Mouse (Mus musculus) adrenal gland, adult 2 months (tissue): ENCODE measurements at regions not wholly inside any gene's neighbourhood (a gene's known extent, or its start where the extent isn't known, plus 50 kb on each side); places are given as distances from the start of the nearest gene placed in this dataset.

Source experiments
- DNase-seq: peaks from one replicate; pipeline ENCODE4 v3.0.0; 2021

DNA sequence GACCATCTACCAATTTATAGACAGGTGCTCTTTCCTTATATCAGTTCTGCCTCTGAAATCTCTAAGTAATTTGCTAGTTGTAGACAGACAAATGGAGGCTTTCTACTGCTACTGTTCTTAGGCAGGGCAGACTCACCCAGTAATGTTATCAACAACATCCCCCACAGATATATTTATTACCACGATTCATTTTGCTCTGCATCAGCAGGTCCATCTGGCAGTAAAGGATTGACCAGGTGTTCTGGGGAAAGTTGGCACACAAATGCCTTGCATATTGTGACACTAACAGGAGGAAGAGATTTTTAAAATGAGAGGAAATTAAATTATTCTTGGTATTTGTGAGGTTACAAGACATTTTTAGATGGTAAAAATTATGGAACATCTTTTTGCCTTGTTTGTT is 627.3 kb upstream of the Tmprss15 start:
- DNase-seq = no peak

DNA sequence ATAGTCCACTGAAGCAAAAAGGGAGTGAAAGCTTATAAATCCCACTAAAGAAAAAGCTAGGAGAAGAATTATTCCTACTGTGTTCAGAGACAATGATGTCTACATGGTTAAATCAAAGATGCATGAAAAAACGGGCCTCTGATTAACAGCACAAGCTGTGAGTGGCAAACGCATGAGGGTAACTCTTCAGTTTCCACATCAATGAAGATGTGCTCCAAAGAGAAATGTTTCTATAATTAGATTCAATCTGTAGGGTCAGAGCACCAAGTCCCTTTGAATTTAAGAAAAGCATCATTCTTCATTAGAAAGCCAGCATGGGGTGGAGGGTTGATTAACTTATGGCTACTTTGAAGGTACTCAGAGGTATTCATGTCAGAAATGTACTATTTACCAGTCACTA is 601.5 kb upstream of the Tmprss15 start:
- no peak for DNase-seq

DNA sequence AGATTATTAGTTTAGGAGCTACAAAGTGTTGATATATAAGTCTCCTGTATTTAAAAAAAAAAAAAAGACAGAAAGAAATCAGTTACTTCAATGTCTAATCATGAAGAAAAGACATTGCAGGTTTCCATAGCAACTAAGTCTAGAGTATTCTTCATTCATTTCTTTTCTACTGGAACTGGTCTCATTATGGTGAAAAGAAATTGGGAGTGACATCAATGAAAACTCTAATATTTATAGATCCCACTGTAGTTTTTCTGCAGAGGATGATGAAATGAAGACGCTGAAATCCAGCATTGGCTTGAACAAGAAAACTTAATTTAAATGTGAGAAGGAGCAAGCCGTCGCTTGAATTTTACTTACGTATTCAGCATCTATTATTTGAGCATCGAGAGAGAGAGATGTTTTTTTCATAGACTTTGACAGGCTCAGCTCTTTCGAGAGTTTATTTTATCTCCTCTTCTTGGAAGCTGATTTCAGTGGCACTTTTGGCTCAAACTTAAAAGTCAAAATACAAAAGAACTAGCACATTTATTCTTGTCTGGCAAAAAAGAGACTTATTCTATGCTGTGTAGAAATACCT is 560.4 kb upstream of the Tmprss15 start:
- no peak for DNase-seq

DNA sequence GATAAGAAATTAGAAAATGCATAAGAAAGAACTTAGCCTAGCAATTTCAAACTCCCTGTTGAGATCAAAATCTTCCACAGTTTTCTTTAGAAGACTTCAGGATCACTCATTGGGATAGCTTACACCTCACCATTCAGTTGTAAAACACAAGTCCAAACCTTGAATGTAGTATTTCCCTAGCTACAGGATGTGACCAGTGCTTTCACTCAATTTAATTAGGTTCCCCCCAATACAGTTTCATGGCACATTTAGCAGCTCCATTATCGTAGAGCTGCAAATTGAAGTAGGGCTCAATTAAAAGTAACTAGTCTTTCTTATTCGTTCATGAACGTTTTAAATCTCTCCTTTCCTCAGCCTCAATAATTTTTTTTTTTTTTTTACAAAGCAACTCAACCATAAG is 550.0 kb upstream of the Tmprss15 start:
- no peak for DNase-seq

DNA sequence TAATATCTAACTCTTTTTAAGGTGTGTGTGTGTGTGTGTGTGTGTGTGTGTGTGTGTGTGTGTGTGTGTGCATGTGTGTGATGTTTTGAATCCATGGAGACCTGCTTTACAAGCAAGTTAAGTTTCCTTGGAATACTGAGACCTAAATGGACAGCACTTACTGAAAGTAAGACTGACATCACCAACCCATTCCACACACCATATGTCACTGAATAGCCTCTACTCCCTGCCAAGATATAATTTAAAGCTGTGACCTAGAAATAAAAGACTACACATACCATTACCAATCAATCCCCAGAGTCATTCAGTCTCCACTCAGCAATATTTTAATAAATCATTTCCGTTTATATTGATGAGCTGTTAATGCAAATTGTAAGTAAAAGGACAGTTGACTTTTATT is 536.2 kb upstream of the Tmprss15 start:
- DNase-seq = no peak

DNA sequence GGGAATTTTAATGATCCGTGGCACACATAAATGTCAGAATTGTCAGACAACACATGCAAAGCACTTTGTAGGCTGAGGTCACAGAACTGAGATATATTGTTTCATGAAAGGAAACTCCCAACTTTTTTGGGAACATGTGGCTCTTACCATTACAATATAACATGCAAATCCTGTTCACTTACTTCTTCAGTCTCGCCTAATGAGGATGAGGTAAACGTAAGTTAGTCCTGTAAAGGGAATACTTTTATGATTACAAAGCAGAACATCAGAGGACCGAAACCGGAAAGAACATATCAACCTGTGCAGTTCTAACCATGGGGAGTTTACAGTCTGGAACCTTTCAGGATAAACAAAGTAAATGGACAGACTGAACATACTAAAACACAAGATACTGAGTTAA is 520.1 kb upstream of the Tmprss15 start:
- no peak for DNase-seq

DNA sequence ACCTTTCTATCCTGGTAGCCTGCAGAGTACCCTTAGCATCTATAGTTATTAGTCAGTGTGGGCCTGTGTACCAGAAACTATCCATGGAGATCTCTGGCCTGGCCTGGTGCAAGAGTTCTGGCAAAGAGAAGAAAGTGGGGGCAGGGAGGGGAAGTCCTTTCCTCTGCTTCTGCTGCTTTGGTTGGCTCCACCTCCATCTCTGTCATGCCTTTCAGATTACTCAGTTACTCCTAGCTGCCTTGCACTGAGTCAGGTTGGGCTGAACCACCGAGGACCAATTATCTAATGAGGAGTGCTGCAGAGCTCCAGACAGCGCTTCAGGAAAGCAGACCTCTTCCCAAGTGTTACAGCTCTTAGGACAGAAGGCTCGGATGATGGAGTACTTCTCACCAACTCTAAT is 500.0 kb upstream of the Tmprss15 start:
- DNase-seq = no peak

DNA sequence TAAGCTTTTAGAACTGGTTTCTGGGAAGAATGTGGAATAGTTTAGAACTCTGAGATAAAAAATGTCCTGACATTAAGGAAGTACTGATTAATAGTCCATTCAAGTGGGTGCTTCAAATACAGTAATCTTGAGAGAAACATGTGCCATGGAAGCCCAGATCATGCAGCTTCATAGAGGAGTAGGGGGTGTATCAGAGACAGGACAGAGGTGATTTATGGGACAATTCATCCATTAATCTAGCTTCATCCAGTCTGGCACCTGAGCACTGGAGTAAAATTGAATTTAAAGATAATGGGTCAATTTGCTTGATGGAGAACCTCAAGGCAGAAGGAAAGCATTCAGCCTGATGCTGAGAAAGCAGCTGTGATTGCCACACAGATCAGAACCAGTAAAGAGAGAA is 494.8 kb upstream of the Tmprss15 start:
- no peak for DNase-seq

DNA sequence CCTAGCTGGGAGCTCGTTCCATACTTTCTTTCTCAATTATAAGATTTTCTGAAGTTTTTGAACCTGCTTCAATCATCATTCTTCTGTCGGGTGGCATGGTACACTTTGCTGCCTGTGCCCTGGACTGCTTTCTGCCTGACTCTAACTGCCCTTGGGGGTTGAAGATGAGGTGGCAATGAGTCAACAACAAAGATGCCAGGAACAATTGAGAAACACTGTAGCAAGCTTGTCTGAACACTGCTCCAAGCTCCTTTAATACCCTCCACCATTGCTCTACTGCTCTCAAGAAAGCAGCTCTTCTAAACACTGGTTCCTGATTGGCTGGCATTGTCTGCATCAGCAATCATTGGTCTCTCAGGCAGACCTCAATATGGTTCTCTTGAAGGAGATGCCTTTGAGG is 480.0 kb upstream of the Tmprss15 start:
- DNase-seq = peak; percentile 2

DNA sequence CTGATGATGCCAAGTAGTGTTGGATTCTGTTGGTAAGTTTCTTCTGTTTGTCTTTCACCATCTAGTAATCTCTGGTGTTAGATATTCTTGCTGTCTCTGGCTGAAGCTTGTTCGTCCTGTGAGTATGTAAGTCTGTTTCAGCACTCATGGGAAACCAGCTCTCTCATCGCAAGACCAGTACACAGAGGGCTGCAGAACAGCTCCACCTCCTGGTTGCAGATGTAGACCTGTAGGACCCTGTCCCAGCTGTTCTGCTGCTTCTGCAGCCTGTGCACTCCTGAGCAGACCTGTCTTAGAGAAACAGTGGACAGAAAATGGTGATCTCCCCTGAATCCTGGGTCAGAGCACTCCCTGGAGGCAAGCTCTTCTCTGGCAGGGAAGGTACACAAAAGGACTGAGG is 443.5 kb upstream of the Tmprss15 start:
- peak; percentile 1 for DNase-seq

DNA sequence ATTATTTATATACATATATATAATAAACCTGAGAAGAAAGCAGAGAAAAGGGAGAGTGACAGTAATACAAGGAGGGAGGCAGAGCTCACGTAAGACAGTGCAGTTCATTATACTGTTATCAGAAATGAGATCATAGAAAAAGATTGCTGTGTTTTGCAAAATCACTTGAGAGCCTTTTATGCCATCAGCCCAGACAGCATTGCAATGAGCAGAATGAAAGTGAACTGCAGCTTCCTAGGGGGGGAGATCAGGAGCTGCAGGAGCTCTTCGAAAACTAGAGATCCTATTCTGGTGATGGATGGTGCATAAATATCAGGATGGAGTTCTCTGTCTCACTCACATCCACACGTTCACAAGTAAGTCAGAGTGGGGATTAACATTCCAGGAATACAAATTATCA is 401.6 kb upstream of the Tmprss15 start:
- DNase-seq = no peak

DNA sequence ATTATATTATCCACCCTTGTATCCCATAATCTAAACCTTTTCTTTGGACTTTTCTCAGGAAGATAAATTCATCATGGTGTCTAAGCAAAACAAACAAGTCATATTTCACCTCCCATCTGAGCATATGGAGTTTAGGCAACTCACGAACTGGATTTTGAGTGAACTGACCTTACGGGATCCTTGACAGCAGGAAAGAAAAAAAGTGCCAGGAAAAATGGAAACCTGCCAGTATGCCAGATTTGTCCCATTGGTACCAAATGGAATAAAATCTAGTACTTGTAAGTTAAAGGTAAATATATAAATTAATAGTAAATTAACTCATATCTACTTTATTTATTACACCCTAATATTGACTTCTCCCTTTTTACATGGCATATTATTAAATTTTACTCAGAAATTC is 360.0 kb upstream of the Tmprss15 start:
- no peak for DNase-seq

DNA sequence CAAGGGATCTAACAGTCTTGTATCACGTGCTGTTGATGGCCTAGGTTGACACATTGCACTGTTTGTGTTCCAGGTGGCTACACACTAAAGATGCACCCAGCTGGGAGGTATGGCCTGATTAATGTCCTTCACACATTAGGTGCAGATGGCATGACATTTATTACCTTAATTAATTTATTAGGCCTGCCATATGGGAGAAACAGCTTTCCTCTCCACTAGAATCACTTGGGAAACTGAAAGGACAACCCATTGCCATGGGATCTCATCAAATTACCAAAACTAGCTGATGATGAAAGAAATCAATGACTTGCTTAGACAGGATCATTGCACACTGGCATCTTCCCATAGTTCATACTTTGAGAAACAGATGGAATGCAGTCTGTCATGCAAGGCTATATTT is 358.8 kb upstream of the Tmprss15 start:
- no peak for DNase-seq

DNA sequence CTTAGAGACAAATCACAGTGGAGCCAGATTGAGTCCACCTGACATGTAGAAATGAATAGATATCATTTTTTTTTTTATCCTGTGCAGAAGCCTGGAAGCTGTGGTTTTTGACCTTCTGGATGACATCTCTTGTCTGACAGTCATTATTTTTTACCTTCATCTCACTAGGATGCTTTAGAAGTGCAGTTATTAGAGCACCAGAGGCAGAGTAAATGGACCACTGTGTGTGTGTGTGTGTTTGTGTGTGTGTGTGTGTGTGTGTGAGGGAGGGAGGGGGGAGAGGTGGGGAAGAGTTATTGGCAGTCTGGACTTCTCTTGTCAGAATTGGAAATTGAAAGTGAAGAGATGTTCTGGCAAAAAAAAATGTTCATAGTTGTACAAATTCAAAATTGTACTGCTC is 316.5 kb upstream of the Tmprss15 start:
- no peak for DNase-seq

DNA sequence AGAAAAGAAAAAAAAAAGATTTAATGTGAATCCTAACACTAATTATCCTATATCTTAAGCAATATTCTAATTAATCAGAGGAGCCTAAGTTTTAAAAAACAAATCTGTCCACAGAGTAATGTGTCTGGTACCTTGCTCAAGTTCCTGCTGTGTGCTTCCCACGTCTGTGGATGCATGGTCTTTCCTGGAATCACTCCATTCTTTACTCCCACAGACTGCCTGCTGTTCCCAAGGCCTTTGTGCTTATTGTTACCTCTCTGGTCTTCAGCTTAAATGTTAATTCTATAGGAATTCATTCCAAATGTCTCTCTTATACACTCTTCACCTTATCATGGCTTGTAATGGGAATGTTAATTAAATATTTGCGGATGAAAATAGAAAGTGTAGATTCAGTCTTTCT is 315.3 kb upstream of the Tmprss15 start:
- no peak for DNase-seq

DNA sequence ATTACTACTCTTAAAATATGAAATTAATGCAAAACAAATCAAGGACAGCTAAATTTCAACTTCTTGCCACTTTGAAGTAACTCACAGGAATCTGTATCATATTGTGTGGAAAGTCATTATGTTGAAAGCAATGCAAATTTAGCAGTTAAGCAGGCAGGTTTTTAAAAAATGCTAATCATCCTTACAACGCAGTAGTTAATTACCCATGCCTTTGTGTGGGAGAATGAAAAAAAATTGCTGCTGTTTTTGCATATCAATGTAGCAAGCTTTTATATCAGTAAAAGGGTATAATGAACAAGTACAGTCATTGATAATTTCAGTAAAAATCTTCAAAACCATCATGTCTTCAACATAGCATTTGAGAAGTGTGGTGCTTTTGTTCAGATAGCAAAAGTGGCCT is 313.2 kb upstream of the Tmprss15 start:
- no peak for DNase-seq

DNA sequence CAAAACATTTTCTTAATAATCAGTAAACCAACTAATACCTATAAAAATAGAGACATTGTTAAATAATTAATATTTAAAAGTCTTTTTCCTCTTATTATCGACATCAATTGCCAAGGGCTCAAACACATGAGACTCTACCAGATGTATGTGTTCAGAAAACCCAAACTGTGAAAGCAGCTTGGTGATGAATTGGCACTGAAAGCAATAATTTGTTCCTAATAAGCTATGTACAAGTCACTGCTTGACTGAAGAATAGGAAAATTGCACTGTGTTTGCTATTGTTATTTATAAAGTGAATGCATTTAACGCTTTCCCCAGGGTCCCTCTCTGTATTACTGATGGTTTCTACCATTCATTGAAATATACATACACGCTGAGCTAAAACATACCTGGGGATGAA is 309.2 kb upstream of the Tmprss15 start:
- DNase-seq = no peak

DNA sequence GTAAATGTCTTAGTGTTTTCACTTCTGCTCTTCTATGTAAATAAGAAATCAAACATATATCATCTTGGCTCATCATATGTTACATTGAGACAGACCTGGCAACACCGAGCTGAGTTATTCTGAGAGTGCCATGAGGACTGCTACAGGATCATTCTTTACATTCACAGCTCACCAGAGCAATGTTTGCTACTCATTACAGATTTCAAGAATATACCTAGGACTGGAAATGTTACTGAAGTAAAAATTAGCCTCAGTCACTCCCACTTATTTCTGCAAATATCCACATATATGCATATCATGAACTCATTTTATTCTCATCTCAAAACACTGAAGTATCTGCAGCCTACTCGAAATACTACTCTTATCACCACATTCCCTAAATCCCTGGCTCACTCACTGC is 307.6 kb upstream of the Tmprss15 start:
- DNase-seq = no peak

DNA sequence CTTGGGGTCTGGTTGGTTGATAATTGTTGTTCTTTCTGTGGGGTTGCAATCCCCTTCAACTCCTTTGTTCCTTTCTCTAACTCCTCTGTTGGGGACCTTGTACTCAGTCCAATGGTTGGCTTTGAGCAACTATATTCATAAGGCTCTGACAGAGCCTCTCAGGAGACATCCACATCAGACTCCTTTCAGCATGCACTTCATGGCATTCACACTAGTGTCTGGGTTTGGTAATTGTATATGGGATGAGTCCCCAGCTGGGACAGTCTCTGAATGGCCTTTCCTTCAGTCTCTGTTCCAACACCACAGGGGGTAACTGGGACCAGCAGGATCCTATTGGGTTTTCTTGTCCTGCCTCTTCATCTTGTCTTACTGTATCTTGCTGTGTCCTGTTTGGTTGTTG is 303.5 kb upstream of the Tmprss15 start:
- DNase-seq = no peak

DNA sequence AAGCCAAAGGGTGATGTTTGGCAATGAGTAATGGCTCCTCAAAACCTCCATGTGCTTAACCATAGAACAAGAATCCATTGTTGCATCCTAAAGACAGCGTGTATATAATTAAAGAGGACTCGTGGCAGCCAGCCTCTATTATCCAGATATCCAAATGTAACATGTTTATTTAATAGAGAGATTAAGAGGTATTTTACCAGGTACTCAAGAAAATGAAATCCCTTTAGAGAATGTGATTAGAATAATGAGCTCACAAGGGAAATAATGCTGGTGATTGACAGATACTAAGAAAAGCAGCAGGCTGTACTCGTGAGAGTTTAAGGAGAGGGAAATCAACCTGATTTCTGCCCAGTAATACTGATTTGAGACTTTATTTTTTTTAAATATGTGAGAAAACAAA is 295.5 kb upstream of the Tmprss15 start:
- DNase-seq = no peak

DNA sequence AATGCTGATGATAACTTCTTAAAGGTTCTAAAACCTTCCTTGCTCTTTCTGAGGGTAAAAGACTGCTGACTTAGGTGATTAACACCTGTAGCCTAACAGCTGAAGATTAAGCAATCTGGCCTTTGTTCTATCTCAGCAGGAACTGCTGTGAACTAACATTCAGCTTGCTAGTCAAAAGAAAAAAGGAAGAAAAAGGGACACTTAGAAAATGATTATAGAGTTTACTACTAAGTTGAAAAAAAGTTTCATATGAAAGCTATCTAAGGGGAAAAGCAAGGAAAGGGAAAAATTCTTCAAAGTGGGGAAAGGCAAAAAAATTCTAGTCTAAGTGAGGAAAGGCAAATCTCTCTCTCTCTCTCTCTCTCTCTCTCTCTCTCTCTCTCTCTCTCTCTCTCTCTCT is 259.2 kb upstream of the Tmprss15 start:
- no peak for DNase-seq

DNA sequence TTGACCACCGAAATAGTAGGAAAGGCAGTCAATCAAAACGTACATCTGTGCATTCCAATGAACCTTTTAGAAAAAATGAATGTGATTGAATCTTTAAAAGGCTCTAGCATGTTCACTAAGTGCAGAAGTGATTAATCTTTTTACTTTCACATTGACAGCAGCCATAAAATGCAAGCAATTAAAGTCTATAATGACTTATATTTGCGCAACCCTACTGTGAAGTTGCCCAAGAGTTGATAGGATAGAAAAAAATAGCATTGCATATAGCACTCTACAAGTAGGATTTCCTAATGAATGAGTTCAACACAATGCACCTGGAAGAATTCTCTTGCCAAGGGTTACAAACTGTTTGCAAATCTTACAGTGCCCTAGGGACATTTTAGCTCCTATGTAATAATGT is 251.6 kb upstream of the Tmprss15 start:
- no peak for DNase-seq

DNA sequence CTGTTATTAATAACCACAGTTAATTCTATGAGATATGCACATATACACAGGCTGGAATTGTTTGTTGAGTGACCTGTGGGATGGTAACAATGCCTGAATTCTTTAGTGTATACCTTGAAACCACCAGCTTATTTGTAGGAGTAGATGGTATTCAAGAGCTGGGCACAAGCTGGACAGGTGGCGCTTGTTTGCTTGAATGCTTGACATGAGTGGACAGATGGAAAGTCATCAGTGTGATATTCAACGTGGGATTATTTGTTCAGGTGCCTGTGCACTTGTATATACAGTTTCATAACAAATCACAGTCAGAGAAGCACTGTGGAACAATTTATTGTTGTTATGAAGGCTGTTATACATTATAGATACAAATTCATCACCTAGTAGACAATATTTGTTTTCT is 245.5 kb upstream of the Tmprss15 start:
- DNase-seq = no peak

DNA sequence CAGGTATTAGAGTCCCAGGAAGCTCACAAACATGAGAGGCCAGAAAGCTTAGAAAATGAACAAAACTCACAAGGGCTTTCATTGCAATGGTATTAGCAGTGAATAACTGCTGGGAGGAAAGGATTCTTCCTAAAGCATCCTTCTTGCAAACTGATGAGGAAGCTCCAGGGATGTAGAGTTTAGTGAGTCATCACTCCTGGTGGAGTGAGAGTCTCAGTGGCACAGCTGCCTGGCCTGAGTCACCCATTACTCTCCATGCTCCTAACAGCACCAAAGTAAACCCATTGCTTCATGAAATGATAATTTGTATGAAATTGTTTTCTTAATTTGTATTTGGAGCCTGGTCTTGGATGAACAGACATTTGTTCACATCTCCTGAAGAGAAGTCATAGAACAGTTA is 245.1 kb upstream of the Tmprss15 start:
- DNase-seq = no peak

DNA sequence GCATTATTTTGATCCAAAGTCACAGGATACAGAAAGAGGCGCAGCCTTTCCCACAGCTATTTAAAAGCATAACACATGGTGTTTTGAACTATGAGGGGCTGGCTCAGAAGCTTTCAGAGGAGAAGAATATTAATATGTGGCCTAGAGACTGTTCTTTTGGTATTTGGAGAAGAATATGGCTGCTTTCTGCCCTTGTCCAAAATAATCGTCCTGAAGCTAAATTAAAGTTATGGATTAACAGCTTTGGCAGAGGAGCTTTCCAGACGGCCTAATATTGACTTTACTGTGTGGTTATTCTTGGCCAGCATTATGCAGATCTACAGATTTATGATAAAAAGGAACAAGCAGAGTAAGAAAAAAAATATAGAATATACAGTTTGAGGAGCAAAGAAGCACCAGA is 222.4 kb upstream of the Tmprss15 start:
- DNase-seq = no peak
